Mouse (Mus musculus): Measurements from ENCODE around the gene Fyn. TPM values are rescaled to one million over a fixed set of nuclear protein-coding genes. Genes with fewer than 3 reads are reported as not detected.

Gene Fyn
- total RNA-seq, 2 experiments from 2014 or later = 5.1 to 7.7 TPM

DNA sequence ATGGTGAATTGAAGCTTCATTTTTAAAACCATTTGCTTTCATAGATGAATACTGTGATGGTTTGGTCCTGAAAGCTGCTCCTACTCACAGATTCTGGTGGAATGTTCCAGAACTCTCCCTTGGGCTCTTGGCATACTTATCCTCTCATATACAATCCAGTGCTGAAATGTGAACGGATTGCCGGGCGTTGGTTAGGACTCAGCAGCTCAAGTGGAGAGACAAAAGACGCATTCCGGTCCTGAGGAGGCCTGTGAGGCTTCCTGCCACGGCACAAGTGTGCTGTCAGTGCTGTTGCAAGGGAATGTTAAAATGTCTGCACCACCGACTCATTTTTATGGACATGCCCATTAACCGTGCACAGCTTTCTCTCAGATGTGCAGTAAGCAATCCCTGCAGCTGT lies 155.7 kb downstream of the Fyn start:
- no peak for ATAC-seq (replicated peaks; ENCODE audit: poor library complexity)

DNA sequence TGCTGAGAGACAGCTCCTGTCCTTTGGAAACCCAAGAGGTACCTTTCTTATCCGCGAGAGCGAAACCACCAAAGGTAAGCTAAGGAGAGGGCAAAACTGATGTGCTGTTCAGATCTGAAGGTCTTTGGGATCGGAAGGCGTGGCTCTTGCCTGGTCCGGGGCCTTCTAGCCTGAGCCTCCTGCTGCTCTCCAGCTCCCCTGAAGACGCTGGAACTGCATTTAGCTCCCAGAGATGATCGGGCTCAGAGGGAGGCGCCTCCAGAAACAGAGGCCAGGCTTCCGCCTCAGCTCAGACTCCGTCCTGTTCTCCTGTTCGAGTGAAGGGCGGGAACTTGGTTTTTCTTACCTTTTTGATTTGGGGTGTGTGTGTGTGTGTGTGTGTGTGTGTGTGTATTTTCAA lies 156.8 kb downstream of the Fyn start:
- no peak for ATAC-seq (replicated peaks; ENCODE audit: poor library complexity)

DNA sequence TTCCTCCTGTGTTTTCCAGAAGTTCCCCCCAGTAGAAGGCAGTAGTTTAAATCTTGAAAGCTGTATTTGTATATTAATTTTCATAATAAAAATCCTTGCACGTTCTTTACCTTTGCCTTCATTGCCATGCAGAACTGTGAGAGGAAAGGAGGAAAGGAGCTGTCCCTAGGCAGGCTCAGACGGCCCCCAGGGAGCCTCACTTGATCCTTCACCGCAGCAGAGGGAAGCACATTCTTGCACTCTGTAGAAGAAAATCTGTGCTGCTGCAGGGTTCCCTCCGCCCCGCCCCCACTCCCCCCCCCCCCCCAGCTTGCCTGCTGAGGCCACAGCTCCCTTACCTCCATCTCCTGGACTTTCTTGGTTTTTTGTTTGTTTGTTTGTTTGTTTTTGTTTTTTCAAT lies 158.5 kb downstream of the Fyn start:
- no peak for ATAC-seq (replicated peaks; ENCODE audit: poor library complexity)

DNA sequence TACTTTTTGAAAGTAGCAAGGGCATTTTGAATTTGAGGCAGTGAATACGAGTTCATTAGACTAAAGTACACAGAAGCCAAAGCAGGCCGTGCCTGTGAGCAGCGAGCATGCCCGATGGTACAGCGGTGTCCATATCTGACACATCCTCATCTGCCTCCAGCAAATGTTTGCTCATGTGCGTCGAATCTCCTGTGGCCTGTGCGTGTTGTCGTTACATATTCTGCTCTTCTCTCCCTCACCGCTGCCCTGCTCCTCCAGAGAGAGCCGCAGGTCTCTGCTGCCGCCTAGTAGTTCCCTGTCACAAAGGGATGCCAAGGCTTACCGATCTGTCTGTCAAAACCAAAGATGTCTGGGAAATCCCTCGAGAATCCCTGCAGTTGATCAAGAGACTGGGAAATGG lies 160.5 kb downstream of the Fyn start:
- no peak for ATAC-seq (replicated peaks; ENCODE audit: poor library complexity)

DNA sequence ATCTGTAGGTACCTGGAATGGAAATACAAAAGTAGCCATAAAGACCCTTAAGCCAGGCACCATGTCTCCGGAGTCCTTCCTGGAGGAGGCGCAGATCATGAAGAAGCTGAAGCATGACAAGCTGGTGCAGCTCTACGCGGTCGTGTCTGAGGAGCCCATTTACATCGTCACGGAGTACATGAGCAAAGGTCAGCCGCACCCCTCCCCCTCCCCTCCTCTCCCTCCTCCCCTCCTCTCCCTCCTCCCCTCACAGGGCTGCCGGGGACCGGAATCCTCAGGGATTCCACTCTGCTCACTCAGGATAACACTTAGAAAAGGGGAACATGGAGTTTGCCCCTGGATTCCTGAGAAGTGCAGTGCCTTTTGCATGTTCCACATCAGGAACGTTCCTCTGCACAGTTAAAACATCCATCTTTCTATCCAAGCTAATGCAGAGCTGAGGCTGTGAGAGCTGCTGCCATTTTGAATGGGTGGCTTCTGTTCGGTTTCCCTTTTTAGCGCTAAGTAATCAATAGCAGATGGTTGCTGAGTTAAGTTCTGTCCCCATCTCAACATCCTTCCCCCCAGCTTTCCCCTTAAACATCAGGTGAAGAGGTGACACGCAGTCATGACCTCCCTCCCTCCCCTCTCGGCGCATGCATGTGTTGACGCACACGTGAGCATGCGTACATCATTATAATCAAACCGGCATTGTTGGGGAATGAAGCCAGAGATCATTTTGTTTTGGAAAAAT lies 163.5 kb downstream of the Fyn start:
- no peak for ATAC-seq (replicated peaks; ENCODE audit: poor library complexity)

DNA sequence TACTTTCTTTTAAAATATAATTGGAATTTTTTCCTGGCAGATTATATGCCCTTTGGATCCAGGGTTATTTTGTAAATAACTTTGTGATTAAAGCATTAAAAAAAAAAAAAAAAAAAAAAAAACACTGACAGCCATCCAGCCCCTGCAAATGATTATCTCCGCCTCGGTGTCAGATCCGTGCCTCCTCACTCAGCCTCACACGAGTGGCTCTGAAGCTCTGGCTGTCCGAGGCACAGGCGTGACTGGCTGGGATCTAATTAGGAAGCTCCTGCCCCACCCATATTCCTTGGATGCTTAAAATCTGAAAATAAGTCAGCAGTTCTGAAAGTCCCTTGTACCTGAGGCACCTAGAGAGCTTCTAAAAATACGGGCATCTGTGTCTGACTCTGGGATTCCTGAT lies 164.2 kb downstream of the Fyn start:
- ATAC-seq (replicated peaks; ENCODE audit: poor library complexity) = no peak

DNA sequence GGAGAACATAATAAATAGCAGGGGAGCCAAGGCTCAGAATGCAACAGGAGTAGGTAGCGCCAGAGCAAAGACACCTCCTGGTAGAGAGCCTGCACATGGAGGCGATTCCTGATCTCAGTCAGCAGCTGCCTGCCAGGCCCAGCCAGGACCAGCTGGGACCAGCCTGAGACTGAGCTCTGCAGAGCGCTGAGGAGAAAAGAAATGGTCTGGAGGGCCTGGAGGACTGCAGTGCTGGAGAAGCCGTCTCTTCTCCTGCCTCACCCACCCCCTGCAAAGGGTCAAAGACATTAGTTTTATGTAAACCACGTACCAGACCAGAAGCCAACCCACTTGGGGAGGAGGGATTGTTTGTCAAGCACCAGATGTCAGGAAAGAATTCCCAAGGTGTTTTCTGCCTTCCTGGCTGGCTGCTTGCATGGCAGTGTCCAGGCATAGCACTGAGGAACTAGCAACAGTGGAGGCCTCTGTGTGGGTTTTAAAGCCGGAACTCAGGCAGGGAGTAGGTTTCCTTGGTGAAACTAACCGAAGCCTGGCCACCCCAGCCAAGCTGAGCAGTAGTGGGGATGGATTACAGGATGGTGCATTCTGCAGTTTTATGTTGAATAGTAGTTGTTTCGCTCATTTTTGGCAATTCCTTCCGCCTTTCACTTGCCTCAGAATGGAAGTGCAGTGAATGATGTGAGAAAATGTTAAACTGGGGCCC lies 165.8 kb downstream of the Fyn start:
- no peak for ATAC-seq (replicated peaks; ENCODE audit: poor library complexity)

DNA sequence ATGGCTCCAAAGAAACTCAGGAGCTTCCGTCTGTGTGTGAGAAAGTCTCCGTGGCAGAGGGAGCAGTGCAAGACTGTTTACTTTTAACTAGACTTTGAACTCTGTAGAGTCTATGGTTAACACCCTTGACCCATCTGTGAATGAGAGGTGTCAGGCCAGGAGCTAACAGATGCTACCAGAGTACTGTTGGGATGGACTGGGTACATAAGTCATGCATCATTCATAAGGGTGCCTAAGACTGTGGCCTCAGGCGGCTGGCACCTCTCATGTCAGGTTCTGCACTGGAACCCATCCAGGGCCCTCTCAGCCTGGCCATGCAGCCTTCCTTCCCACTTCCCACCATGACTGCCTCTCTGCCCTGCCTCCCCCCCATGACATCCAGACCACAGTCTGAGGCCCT lies 166.7 kb downstream of the Fyn start:
- no peak for ATAC-seq (replicated peaks; ENCODE audit: poor library complexity)

DNA sequence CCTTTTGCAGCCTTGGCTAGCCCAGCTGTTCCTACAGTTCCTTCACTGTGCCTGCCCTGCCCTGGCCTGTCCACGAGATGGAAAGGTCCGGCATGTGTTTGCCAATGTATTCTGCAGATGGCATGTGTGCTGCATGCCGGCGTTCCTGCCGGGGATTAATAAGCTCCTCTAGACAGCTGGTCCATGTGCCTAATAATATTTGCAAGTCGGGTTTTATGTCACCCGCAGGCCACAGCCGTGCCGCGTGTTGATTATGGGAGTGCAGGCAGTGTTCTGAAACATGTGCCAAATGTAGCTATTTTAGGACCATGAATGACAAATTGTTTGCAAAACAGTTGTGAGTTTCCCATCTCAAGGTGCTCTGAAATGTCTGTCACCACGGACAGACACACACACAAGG lies 167.6 kb downstream of the Fyn start:
- no peak for ATAC-seq (replicated peaks; ENCODE audit: poor library complexity)

DNA sequence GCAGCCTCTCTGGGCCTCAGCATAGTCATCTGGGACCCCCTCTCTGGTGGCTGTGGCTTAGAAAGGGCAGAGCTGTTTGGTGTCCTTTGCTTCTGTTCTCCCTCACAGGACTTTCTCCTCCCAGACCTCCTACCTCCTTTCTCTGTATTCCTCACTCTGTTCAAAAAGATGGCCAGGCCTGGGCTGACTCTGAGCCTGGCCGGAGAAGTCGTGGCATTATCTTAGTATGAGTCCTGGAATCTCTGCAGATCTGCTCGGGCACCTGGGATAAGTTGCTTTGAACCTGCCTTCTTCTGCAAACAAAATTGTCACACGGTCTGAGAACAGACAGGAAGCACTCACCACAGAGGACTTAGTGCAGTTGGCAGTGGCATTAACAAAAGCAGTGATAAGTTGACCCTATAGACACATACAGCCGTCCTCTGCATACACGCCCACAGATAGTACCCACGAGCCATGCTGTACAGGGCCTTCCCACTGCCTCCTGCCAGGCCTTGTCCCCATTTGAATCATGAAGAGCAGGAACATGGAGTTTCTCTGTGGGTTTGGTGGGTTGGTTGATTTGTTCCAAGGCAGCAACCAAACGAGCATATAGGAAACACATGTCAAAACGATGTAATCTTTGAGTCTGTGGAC lies 171.5 kb downstream of the Fyn start:
- peak; percentile 35; the same call in 1 of the 2 replicates for ATAC-seq (replicated peaks; ENCODE audit: poor library complexity)

DNA sequence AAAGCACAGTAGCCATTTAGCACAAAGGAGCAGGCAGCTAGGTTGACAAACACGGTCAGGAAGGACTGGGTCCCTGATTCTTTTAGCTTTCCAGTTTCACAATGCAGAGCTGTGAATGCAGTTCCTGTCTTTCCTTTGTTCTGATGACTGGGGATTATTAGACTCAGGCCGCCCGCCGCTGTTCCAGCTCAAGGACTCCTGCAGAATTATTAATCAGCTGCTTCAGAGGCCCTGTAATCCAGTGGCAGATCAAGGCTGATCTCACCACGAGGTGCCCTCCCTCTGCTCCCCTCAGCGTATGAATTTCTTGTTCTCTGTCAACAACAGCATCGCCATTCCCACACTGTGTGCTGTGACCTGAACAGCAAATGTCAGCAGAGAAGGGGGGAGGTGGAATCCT lies 172.3 kb downstream of the Fyn start:
- no peak for ATAC-seq (replicated peaks; ENCODE audit: poor library complexity)

DNA sequence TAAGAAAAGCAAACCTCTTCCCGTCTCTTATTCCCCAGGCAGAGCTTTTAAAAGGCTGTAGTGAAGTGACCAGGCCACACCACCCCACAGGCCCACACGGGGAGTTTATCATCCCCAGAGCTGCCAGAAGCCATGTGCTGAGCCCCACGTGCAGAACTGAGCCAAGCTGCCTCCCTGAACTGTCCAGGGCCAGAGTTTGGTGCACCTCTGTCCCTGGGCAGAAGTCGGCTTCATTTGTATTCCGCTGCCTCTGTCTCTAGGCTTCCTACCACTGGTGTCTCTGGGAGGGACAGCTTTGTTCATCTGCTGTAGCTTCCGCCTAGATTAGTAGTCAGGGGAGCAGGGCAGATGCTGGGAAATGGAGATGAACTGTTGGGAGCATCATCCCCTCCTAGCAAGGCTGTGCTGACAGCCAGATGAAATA lies 172.8 kb downstream of the Fyn start:
- ATAC-seq (replicated peaks; ENCODE audit: poor library complexity) = no peak

DNA sequence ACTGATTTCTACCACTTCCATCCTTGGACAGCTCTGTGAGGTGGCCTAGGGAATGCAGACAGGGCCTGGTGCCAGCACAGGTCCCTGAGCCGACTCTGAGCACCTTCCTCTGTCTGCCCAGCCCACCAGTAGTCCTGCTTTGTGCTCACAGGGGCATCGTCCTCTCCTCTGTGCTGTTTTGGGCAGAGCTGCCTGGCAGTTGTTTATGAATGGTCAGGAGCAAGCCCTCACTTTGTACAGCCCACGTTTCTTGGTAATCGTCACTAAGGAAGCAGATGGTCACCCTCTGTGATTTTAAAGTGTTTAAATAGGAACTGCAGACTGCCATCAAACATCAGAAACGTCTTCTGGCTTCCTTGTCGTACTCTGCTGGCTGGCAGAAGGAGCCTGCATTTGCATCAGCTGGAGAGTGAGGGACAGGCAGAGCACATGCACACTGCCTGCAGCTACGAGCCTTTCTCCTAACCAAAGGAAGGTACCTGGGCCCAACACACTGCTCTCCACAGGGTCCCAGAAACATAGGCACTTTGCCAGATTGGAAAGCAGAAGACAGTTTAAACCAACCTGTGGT lies 173.4 kb downstream of the Fyn start:
- peak; percentile 51 for ATAC-seq (replicated peaks; ENCODE audit: poor library complexity)

DNA sequence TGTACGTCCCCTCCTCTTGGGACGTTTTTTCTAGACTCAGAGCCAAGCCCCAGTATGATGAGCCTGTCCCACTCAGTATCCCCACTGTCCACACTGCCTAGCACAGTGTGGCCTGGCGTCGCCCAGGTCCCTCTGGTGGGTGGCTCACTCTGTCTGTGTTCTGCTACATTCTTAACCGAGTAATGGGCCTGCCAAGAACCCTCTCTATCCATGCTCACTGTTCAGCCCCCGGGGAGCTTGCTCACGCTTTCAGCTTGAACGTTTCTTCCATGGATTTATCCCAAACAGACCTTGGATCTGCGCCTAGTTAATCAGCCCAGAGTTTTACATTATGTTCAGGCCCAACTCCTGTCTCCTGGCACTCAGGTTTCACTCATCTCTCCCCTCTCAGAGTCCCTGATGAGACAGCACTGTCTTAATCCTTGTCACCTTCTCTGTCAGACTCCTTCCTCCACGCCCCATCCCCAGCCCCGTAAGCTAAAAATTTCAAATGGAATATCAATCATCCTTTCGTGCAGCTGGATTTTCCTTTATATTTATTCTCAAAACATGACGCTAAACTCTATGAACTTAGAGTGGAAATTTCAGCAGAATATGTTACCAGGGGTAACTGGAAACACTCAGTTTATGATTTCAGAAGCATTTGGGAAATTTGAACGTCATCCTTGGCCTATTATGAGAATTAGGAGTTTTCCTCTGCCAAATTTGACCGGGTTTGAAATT lies 174.0 kb downstream of the Fyn start:
- ATAC-seq (replicated peaks; ENCODE audit: poor library complexity) = 0 out of 2 replicates have a peak, but pooled peaks have one; percentile 9

DNA sequence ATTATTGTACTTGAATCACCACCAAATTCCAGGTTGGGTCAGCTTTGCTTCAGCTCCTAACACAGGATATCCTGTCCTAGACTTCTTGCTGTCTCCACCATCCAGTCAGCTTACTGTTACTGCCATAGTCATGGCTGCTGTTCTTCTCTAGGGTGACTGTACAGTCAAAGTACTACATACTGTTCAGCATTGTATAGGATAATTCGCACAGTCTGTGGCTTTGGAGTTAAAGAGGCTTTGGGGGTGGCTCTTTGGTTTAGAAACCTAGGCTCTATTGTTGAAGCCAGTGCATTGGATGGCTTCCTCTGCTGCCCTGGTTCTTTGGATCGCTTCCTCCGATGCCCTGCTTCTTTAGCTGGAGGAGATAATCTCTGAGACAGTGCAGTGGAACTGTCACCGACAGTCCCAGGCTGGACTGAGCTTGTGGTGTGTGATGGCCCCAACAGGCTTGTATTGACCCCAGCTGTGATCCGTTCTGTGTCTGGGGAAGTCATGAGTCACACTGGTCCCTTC lies 174.7 kb downstream of the Fyn start:
- no peak for ATAC-seq (replicated peaks; ENCODE audit: poor library complexity)

DNA sequence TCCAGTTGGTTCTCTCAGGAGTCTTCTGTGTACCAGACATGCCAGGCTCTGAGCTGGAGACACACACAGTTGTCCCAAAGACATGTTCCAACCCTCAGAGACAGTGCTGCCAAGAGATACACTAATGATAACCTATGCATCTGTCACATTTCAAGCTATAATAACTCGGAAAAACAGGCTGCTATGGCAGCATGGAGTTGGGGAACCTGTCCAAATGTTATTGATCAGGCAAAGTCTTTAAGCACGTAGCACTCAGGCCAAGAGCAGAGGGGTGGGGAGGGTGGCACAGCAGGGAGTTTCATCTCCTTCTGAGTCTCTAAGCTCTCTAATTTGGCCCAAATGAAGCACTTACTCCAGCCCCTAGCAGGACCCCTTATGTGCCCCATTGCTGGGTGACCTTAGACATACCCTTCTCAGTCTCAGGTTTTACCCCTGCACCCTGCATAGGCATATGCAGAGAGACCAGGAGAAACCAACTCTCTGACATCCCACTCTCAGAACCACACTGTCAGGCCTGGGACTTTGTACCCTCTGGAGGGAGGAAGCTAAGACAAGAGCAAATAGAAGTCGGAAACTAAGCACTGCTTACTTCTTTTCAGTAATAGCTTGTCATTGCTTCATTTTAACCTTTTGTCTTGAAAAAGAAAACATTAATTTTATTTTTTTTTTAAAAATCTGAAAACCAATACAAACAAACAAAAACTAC lies 178.9 kb downstream of the Fyn start:
- ATAC-seq (replicated peaks; ENCODE audit: poor library complexity) = no peak

DNA sequence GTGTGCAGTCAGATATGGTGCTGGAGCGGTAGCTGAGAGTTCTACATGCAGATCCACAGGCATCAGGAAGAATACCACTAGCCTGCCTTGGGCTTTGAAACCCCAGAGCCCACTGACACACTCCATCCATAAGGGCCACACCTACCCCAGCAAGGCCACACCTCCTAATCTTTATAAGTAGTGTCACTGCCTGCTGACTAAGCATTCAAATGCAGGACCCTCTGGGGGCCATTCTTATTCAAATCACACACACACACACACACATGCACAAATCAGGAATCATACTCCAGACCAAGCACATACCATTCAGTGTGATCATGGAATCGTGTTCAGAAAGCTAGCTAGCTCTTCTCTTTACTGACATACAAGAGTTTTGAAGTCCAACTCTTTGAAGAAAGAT lies 182.1 kb downstream of the Fyn start:
- ATAC-seq (replicated peaks; ENCODE audit: poor library complexity) = no peak

DNA sequence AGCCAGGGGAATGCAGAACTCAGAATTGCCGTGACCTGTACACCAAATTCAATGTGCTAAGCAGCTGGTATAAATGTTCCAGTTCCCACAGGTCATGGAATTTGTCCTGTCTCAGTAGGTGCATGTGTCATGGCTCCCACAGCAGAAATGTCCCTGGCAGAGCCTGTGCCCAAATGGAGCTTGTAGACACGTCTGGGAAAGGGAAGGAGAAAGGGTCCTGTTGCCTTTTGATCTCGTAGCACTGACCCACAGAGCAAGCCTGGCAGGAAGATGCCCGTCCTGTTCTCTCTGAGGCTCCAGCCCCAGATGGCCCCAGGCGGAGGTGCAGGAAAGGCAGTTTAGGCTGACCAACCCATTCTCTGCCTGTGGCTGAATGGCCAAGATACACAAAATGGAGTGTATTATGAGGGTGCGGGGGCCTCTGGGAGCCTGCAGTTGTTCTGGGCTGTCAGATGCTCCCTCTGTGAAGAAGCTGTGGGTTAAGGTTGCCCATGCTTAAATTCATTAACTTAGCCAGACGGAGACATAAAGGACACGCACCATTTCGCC lies 183.1 kb downstream of the Fyn start:
- ATAC-seq (replicated peaks; ENCODE audit: poor library complexity) = no peak

DNA sequence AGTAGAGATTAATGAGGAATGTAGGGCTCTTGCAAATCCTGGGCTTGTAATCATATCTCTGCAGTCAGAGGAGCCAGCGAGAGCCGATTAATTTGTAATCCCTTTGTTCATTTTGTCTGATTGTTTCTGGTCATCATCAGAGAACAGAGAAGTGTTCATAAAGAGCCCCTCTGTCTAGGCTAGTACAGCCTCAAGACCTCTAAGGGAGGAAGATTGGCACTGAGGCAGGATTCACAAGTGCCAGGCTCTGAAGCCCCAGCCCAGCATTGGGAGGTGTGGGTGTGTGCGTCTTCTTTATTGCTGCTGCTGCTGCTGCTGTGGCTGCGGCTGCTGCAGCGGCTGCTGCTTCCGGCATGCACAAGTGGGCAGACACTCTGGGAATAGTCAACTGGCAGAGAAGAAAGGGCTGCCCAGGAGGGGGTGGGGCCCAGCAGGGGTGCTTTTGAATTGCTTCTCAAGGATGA lies 183.7 kb downstream of the Fyn start:
- ATAC-seq (replicated peaks; ENCODE audit: poor library complexity) = no peak

DNA sequence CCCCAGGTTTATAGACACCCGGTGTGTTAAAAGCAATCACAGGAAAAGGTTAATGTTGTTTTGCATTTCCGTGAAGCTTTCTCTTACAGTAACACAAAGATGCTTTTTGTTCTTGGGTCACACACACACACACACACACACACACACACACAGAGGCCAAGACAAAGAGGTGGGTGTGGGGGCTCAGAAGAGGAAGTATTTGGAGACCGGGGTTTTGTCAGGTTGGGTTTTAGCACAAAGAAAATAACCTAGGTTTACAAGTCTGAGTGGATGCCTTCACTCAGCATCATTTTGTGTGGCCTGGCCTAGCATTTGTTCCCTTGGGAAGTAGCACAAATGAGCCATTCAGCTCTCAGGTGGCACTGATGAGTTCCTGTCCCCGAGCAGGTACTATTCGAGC lies 184.2 kb downstream of the Fyn start:
- ATAC-seq (replicated peaks; ENCODE audit: poor library complexity) = no peak
